Mouse (Mus musculus): ENCODE data around the gene Lrrc71. TPM values are rescaled to one million over a fixed set of nuclear protein-coding genes. Genes with fewer than 3 reads are reported as not detected.

The Lrrc71 gene
- polyA plus RNA-seq, 1 experiment from 2014 or later = 0.43 TPM

DNA sequence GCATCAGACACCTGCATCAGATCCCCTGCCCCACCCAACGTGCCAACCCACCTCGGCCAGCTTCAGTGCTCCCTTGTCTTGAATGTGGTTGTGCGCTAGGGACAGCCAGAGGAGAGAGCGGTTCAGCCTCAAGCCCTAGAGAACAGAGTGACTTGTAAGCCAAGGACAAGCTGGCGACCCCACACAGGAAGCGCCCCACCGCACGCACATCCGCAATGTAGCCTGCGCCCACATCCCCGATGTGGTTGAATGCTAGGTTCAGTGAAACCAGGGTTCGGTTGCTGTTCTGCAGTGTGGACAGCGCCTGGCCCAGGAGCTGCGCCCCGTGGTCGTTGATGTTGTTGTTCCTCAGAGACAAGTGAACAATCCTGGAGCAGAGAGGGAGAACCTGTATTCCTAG is 5.7 kb downstream of the Lrrc71 start:
- Histone ChIP-seq H3K4me3 (ENCODE audit: low read depth, low read length) (no peak overlapping the region), H3K9ac (ENCODE audit: low read depth, low read length) (no peak overlapping the region), H3K27ac (ENCODE audit: low read depth, low read length) (no peak overlapping the region), H3K9me3 (replicated peaks; ENCODE audit: control insufficient read depth, low read length) (no peaks in the 10 kb centered on the region), H3K4me2 (no peak overlapping the region), H3K4me1 (ENCODE audit: control insufficient read depth, insufficient read depth, low read length) (0 out of 2 replicates have a peak, but pooled peaks cover 3% of the 10 kb centered on the region), H3K36me3 (ENCODE audit: control insufficient read depth, insufficient read depth, low read length) (peaks cover 5% of the 10 kb centered on the region; the same call in 1 of the 2 replicates), H3K27me3 (ENCODE audit: control insufficient read depth, insufficient read depth, low read length) (0 out of 2 replicates have a peak, but pooled peaks cover 4% of the 10 kb centered on the region)
- ATAC-seq (replicated peaks; ENCODE audit: insufficient number of reproducible peaks, low FRiP score, low TSS enrichment) = no peak
- 80% methylated on average over 16 of the region's 16 CpGs for WGBS (ENCODE audit: insufficient replicate concordance)

DNA sequence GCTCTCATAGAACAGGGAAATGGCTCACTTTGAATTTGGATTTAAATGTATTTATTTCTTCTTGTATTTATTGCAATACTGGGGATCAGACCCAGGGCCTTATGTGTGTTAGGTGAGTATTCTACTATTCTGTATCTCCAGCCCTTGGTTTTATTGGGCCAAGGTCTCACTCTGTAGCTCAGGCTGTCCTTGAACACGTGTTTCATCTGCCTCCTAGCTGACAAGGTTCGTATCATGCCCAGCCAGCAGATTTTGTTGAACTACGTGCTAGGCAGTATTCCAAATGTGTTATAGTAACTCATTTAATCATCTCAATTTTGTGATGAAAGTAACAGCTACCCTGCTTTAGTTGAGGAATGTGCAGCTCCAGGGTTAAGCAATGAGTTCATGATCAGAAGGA is 6.4 kb downstream of the Lrrc71 start:
- Histone ChIP-seq H3K4me2 (no peak overlapping the region), H3K9me3 (replicated peaks; ENCODE audit: control insufficient read depth, low read length) (no peaks in the 10 kb centered on the region), H3K27ac (ENCODE audit: low read depth, low read length) (no peak overlapping the region), H3K36me3 (ENCODE audit: control insufficient read depth, insufficient read depth, low read length) (peaks cover 5% of the 10 kb centered on the region; the same call in 1 of the 2 replicates), H3K27me3 (ENCODE audit: control insufficient read depth, insufficient read depth, low read length) (0 out of 2 replicates have a peak, but pooled peaks cover 2% of the 10 kb centered on the region), H3K4me3 (ENCODE audit: low read depth, low read length) (no peak overlapping the region), H3K9ac (ENCODE audit: low read depth, low read length) (no peak overlapping the region), H3K4me1 (ENCODE audit: control insufficient read depth, insufficient read depth, low read length) (0 out of 2 replicates have a peak, but pooled peaks cover 3% of the 10 kb centered on the region)
- ATAC-seq (replicated peaks; ENCODE audit: insufficient number of reproducible peaks, low FRiP score, low TSS enrichment) = no peak
- WGBS (ENCODE audit: insufficient replicate concordance) = 81% methylated on average over 3 of the region's 3 CpGs

DNA sequence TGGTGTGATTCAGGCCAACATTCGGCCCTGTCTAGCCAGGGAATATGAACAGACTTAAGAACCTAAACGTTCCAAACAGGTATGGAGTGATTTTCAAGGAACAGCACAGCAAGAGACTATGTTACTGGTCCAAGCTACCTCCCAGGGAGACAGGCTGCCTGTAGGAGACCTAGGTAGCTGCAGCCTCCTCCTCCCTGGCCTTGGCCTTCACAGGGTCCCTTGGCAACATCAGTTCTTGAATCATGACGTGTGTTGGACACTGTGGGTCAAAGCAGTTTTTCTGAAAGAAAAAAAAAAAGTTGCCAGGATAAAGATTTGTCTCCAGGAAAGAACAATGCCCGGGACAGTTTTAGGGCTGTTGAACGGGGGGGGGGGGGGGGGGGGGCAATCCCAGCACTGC is 9.5 kb downstream of the Lrrc71 start:
- H3K9ac ChIP-seq (ENCODE audit: low read depth, low read length) = no peak overlapping the region
- ATAC-seq (replicated peaks; ENCODE audit: insufficient number of reproducible peaks, low FRiP score, low TSS enrichment) = no peak
- no peaks in the 10 kb centered on the region for H3K9me3 ChIP-seq (replicated peaks; ENCODE audit: control insufficient read depth, low read length)
- 0 out of 2 replicates have a peak, but pooled peaks cover 3% of the 10 kb centered on the region for H3K4me1 ChIP-seq (ENCODE audit: control insufficient read depth, insufficient read depth, low read length)
- 82% methylated on average over 5 of the region's 5 CpGs for WGBS (ENCODE audit: insufficient replicate concordance)
- H3K27me3 ChIP-seq (ENCODE audit: control insufficient read depth, insufficient read depth, low read length) = no peaks in the 10 kb centered on the region
- H3K36me3 ChIP-seq (ENCODE audit: control insufficient read depth, insufficient read depth, low read length) = peaks cover 12% of the 10 kb centered on the region
- H3K27ac ChIP-seq (ENCODE audit: low read depth, low read length) = no peak overlapping the region
- H3K4me3 ChIP-seq (ENCODE audit: low read depth, low read length) = no peak overlapping the region
- no peak overlapping the region for H3K4me2 ChIP-seq

DNA sequence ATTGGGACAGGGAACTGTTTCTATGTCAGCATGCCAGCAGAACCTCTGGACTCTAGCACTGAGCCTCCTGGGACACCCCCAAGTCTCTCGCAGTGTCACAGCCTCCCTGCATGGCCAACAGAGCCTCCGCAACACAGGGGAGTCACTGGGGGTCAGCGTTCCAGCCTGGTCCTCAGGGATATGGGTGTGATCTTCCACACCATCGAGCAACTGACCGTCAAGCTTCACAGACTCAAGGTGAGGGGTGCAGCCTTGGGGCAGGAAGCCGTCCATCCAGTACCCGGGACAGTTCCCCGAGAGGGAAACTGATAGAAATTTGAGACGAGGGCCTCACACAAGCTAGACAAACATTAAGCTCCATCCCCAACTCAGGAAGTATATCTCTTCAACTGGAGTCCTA is 13.1 kb downstream of the Lrrc71 start:
- Histone ChIP-seq H3K27me3 (ENCODE audit: control insufficient read depth, insufficient read depth, low read length) (no peaks in the 10 kb centered on the region), H3K4me2 (no peak overlapping the region), H3K27ac (ENCODE audit: low read depth, low read length) (no peak overlapping the region), H3K4me1 (ENCODE audit: control insufficient read depth, insufficient read depth, low read length) (0 out of 2 replicates have a peak, but pooled peaks cover 3% of the 10 kb centered on the region), H3K9me3 (replicated peaks; ENCODE audit: control insufficient read depth, low read length) (no peaks in the 10 kb centered on the region), H3K4me3 (ENCODE audit: low read depth, low read length) (no peak overlapping the region), H3K36me3 (ENCODE audit: control insufficient read depth, insufficient read depth, low read length) (peaks cover 28% of the 10 kb centered on the region), H3K9ac (ENCODE audit: low read depth, low read length) (no peak overlapping the region)
- WGBS (ENCODE audit: insufficient replicate concordance) = 73% methylated on average over 9 of the region's 9 CpGs
- ATAC-seq (replicated peaks; ENCODE audit: insufficient number of reproducible peaks, low FRiP score, low TSS enrichment) = no peak

DNA sequence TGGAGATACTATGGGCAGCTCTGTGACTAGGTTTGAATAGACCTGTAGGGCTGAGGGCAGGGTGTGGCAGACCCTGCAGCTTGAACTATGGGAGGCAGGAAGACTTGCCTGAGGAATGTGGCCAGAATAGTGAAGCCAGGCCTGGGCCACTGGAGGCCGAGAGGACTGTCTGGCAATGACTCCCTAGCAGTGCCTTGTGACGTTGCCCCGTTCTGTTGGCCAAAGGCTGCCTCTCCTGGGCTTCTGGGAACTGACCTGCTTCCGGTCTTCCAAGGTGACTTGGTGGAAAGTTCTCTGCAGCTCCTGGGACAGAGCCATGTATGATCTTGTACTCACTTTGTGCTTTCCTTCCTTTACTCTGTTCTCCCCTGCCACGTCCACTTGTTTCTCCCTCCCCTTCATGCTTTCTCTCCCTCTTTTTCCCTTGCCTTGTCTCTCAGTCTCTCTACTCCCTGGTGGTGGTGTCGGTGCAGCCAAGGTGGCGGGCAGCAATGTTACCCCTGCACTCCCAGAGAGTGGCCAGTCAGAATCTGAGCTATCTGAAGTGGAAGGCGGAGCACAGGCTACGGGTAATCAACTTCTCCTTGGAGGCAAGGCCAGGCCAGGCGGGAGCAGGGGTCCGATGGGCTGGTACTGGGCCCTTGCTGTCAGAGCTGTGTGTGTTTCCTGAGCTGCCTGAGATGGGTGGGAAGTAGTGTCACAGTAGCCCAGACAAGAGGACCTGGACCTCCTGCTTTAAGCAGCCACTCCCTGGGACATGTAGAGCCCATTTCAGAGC is 14.3 kb downstream of the Lrrc71 start:
- H3K27me3 ChIP-seq (ENCODE audit: control insufficient read depth, insufficient read depth, low read length) = no peaks in the 10 kb centered on the region
- WGBS (ENCODE audit: insufficient replicate concordance) = 69% methylated on average over 11 of the region's 11 CpGs
- no peaks in the 10 kb centered on the region for H3K9me3 ChIP-seq (replicated peaks; ENCODE audit: control insufficient read depth, low read length)
- no peak overlapping the region for H3K4me3 ChIP-seq (ENCODE audit: low read depth, low read length)
- H3K27ac ChIP-seq (ENCODE audit: low read depth, low read length) = no peak overlapping the region
- H3K4me1 ChIP-seq (ENCODE audit: control insufficient read depth, insufficient read depth, low read length) = 0 out of 2 replicates have a peak, but pooled peaks cover 3% of the 10 kb centered on the region
- H3K4me2 ChIP-seq = no peak overlapping the region
- no peak overlapping the region for H3K9ac ChIP-seq (ENCODE audit: low read depth, low read length)
- H3K36me3 ChIP-seq (ENCODE audit: control insufficient read depth, insufficient read depth, low read length) = peaks cover 28% of the 10 kb centered on the region
- no peak for ATAC-seq (replicated peaks; ENCODE audit: insufficient number of reproducible peaks, low FRiP score, low TSS enrichment)

DNA sequence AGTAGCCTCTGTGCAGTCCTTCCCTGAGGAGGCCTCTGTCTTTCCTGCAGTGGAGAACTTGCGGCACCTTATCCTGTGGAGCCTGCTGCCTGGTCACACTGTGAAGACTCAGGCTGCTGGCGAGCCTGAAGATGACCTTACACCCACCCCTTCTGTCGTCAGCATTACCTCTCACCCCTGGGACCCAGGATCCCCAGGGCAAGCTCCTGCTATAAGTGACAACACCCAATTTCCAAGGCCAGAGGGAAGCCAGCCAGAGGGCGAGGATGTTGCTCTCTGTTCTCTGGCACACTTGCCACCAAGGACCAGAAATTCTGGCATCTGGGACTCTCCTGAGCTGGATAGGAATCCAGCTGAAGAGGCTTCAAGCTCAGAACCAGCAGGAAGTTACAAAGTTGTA is 15.3 kb downstream of the Lrrc71 start:
- no peak overlapping the region for H3K4me3 ChIP-seq (ENCODE audit: low read depth, low read length)
- H3K27ac ChIP-seq (ENCODE audit: low read depth, low read length) = no peak overlapping the region
- no peak overlapping the region for H3K4me2 ChIP-seq
- 68% methylated on average over 4 of the region's 4 CpGs for WGBS (ENCODE audit: insufficient replicate concordance)
- H3K4me1 ChIP-seq (ENCODE audit: control insufficient read depth, insufficient read depth, low read length) = 0 out of 2 replicates have a peak, but pooled peaks cover 3% of the 10 kb centered on the region
- no peak for ATAC-seq (replicated peaks; ENCODE audit: insufficient number of reproducible peaks, low FRiP score, low TSS enrichment)
- H3K9me3 ChIP-seq (replicated peaks; ENCODE audit: control insufficient read depth, low read length) = no peaks in the 10 kb centered on the region
- no peak overlapping the region for H3K9ac ChIP-seq (ENCODE audit: low read depth, low read length)
- no peaks in the 10 kb centered on the region for H3K27me3 ChIP-seq (ENCODE audit: control insufficient read depth, insufficient read depth, low read length)
- peaks cover 28% of the 10 kb centered on the region for H3K36me3 ChIP-seq (ENCODE audit: control insufficient read depth, insufficient read depth, low read length)

DNA sequence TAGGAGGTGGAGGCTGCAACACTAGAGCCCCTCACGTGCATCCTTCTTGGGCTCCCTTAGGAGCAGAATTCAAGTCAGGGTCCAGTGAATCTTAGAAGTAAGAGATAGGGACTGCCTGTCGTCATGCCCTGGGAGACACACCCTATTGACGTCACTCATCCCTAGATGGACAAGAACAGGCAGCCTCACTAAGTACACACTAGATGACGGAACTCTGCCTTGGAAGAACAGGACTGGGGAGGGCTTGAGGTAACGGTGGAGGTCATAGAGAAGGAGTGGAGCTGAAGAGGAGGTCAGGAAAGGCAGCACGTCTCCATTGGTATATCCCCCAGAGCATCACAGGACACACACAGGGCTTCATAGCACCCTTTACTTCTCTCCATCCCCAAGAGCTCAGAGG is 19.7 kb downstream of the Lrrc71 start:
- Histone ChIP-seq H3K9me3 (replicated peaks; ENCODE audit: control insufficient read depth, low read length) (no peaks in the 10 kb centered on the region), H3K27ac (ENCODE audit: low read depth, low read length) (no peak overlapping the region), H3K4me2 (no peak overlapping the region), H3K36me3 (ENCODE audit: control insufficient read depth, insufficient read depth, low read length) (peaks cover 40% of the 10 kb centered on the region), H3K4me3 (ENCODE audit: low read depth, low read length) (no peak overlapping the region), H3K9ac (ENCODE audit: low read depth, low read length) (no peak overlapping the region), H3K27me3 (ENCODE audit: control insufficient read depth, insufficient read depth, low read length) (no peaks in the 10 kb centered on the region), H3K4me1 (ENCODE audit: control insufficient read depth, insufficient read depth, low read length) (no peaks in the 10 kb centered on the region)
- WGBS (ENCODE audit: insufficient replicate concordance) = 87% methylated on average over 6 of the region's 6 CpGs
- no peak for ATAC-seq (replicated peaks; ENCODE audit: insufficient number of reproducible peaks, low FRiP score, low TSS enrichment)

DNA sequence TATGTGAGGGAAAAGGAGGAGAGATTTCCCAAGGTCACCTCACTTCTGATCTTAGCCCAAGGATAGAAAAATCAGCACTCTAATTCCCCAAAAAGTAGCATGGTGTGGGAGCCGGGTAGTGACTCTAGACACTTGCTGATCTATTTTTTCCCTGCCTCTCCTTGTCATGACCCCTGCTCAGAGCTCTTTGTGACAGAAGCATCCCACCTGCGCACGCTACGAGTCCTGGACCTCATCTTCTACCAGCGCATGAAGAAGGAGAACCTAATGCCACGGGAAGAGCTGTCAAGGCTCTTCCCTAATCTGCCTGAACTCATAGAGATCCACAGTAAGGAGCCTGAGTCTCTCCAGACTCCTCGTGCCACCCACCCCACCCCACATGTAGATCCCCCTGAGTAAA is 22.2 kb downstream of the Lrrc71 start:
- no peaks in the 10 kb centered on the region for H3K9me3 ChIP-seq (replicated peaks; ENCODE audit: control insufficient read depth, low read length)
- no peak for ATAC-seq (replicated peaks; ENCODE audit: insufficient number of reproducible peaks, low FRiP score, low TSS enrichment)
- no peak overlapping the region for H3K4me3 ChIP-seq (ENCODE audit: low read depth, low read length)
- H3K27me3 ChIP-seq (ENCODE audit: control insufficient read depth, insufficient read depth, low read length) = no peaks in the 10 kb centered on the region
- H3K4me1 ChIP-seq (ENCODE audit: control insufficient read depth, insufficient read depth, low read length) = no peaks in the 10 kb centered on the region
- H3K4me2 ChIP-seq = no peak overlapping the region
- 90% methylated on average over 7 of the region's 7 CpGs for WGBS (ENCODE audit: insufficient replicate concordance)
- no peak overlapping the region for H3K9ac ChIP-seq (ENCODE audit: low read depth, low read length)
- no peak overlapping the region for H3K27ac ChIP-seq (ENCODE audit: low read depth, low read length)
- H3K36me3 ChIP-seq (ENCODE audit: control insufficient read depth, insufficient read depth, low read length) = peaks cover 31% of the 10 kb centered on the region
